Mouse (Mus musculus): ENCODE measurements at regions not wholly inside any gene's neighbourhood (a gene's known extent, or its start where the extent isn't known, plus 50 kb on each side); places are given as distances from the start of the nearest gene placed in this dataset.

DNA sequence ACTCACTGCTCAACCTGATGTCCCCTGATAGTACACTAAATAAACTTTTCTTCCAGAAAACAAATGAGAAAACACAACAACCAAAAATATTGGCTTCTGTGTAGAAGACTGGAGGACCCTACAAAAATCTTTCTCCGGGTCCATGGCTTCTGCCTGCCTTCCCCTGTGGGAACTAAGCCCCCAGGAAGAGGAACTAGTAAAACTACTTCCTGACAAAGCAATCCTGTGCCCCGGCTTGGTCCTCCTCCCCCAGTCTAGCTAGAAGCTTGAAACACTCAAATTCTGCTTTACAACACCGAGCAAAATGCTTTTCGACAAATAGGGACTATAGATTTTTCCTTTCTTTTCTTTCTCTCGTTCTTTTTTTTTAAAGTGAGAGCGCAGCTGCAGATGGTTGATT, 51.3 kb upstream of the Mki67 start:
- DNase-seq = no peak

- no peak for DNase-seq
These were observed 51.9 kb upstream of the Mki67 start for GRCm38 (mm10) chr7:135768064-135768463.

GRCm38 (mm10) chr7:135768592-135768991, 52.4 kb upstream of the Mki67 start:
- DNase-seq = peak; percentile 76 to 77

- no peak for DNase-seq
These were observed 53.0 kb upstream of the Mki67 start for GRCm38 (mm10) chr7:135769082-135769673.

GRCm38 (mm10) chr7:135770051-135770450, 53.9 kb upstream of the Mki67 start:
- no peak for DNase-seq

DNA sequence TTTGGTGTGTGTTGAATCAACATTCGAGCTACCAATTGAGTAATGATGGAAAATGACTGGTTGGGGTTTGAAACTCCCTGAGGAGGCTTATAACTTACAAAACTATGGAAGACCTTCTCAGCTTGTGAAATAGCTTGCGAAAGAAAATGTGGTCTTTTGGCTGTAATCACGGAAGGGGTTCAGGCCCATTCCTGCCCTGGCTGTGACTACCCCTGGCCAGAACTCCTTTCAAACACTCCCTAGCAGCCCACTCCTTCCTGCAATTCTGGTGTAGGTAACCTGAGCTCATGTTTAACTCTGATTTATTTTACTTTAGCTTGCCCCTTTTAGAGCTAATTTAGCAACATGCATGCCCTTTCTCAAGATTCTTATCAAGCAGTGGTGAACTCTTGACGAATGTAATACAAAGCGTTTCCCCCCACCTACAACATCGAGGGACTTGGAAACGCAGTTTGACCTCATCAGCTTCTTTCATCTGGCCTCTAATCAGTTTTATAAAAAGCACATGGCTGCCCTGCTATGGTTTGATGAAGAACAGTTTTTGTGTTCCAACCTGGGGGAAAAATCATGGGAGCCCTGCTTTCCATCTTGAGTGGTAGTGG, 59.8 kb upstream of the Mki67 start:
- no peak for DNase-seq

GRCm38 (mm10) chr7:135790167-135790566, 74.0 kb upstream of the Mki67 start:
- no peak for DNase-seq

DNA sequence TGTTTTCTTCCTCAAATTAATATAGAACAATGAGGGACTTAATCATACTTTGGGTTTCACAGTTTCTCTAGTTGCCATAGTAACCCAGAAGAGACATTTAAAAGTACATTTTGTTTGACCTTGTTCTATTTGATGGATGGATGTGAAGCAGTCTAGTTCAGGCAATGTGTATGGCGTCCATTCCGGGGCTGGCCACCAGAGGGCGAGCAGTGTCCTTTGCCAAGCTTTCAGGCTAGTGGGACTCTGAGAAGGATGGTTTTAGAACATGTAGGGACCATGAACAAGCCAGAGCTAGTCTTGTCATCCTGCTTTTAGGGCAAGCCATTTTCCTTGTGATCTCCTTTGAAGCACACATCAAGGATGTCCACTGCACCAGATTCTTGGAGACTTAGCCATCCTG, 74.8 kb upstream of the Mki67 start:
- DNase-seq = peak; percentile 50

GRCm38 (mm10) chr7:135791953-135792690, 76.0 kb upstream of the Mki67 start:
- DNase-seq = no peak

- peak in 1 of 2 experiments; percentile 14 for DNase-seq
These were observed 76.8 kb upstream of the Mki67 start for GRCm38 (mm10) chr7:135792918-135793317.

DNA sequence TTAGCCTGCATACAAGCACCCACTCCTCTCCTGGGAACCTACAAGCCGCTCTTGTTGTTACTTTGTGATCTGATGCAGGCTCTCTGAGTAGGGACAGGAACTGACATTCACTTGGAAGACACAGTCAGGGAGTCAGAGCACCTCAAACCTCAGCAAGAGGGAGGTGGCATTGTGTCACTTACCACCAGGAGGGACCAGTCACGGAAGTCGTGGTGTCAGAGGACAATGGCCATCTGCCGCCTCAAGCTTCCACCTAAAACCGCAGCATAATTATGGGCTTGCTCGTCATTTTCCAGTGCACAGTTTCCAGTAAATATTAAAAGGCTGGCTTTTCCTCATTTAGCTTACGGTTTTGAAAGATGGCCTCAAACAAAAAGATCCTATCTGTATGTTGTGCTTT, 78.1 kb upstream of the Mki67 start:
- no peak for DNase-seq

DNA sequence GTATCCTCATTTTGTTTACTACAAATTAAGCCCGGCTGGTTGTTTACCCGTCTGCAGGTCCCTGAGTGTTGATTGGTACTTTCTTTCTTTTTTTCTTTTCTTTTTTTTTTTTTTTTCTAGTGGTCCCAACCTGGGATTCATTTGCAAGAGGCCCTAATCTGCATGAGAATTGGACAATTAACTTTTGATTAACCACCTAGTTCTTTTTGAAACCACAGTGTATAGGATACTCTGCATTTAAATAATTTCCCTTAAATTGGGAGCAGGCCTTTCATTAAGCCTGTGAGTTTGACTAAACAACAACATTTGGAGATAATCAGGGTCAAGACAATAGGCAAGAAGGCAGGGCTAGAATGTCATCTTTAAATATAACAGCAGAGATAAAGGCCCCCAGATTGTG, 78.5 kb upstream of the Mki67 start:
- no peak for DNase-seq

DNA sequence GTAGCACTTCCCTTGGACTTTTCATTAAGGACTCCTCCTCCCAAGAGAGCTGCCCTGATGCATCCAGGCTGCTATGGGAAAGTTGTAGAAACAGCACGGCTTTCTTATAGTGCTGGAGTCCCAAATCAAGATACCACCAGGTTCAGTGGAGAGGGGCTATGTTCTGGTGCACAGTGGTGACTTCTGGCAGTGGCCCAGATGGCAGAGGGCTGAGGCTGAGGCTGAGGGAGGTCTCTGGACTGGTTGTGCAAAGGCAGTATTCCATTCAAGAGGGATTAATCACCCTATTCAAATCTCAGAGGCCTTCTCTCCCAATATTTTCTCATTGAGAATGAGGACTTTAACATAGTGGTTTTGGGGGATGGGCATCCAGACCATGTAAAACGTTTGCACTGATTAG, 82.3 kb upstream of the Mki67 start:
- no peak for DNase-seq

DNA sequence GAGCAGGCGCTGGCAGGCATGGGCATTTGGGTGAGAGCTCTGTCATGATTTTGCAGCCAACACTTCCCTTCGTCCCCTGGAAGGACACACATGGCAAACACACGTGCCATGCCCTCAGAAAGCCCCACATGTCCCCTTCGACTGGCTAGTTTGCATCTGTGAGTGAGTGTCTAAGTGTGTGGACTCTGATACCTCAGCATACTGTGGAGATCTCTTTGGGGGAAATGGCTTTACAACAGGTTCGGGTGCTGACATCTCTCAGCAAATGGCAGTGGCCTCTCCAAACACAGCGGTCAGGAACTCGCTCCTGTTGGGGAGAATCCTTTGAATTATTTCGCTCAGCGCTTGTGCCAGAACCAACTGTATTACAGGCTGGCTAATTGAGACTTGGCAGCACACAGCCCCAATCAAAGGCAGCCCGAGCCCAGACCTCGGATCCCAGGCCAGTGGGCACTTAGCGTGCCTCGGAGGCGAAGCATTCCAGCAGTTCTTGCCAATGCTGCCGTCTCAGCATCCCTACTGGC, 86.5 kb upstream of the Mki67 start:
- no peak for DNase-seq

- no peak for DNase-seq
These were observed 88.6 kb upstream of the Mki67 start for GRCm38 (mm10) chr7:135804730-135805129.

DNA sequence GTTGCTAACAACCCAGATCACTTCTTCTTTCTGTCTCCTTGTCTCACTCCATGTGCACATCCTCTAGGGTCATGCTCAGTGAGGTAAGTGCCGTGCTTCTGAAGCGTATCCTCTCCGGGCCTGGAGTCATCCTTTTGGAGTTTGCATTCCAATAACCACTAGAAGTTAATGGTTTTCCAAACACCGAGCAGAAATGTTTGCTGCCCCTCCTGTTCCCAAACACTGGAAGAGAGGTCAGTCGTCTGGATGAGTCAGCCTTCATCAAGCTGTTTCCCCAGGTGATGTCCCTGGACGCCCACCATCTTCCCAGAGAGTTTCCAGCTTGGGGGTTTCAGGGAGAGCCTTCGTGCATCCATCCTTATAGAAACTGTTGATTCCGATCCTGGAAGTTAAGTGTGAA, 90.0 kb upstream of the Mki67 start:
- DNase-seq = no peak

DNA sequence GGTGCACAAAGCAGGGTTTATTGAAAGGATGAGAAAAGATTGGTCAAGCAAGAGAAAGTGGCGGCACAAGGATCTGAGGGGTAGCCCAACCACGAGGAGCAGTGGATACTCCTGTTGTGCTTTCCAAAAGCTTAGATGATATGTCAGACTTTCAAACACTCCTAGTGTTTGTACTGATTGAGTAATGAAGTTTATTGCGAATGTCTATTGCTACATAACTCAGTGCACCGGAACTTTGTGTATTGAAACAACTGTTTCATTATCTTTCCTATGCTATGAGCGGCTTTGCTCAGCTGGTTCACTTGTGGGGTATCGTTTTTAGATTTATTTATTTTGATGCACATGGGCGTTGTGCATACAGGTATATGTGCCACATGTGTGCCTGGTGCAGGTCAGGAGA, 90.5 kb upstream of the Mki67 start:
- no peak for DNase-seq

GRCm38 (mm10) chr7:135809167-135809566, 93.0 kb upstream of the Mki67 start:
- no peak for DNase-seq

GRCm38 (mm10) chr7:135809751-135810379, 93.7 kb upstream of the Mki67 start:
- no peak for DNase-seq

DNA sequence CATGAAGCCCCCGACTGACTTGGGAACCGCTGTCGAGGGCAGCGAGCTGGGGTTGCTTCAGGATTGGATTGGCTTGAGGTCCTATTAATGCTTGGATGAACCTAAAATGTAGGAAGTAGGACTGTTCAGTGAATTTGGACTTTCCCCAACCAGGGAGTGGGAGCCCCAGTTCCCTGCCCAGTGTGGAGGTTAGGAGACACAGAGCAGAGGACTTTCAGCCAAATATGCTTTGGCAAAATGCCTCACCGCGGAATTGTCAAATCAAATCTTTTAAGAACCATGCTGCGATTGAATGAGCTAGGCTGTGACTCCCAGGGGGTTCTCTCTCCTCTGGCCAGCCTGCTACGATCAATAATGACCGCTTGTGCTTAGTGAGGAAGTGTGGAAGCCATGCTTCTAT, 94.8 kb upstream of the Mki67 start:
- DNase-seq = no peak

DNA sequence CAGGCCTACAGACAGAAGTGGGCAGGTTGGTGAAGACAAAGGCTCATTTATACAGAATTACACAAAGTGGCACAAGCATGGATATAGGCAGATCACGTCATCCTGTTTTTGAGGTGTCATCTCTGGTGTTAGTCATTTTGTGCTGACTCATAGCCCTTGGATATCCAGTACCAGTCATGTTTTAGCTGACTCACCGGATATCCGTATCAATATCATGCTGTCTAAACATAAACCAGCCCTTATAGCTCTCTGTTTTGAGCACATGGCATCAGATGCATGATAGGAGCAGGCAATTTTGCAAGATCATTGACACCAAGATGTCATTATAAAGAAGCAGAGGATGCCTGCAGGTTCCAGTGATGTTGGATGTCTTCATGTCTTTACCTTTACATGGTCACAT, 97.5 kb upstream of the Mki67 start:
- no peak for DNase-seq

GRCm38 (mm10) chr7:135816191-135816590, 100.0 kb upstream of the Mki67 start:
- DNase-seq = no peak

GRCm38 (mm10) chr7:135817868-135818267, 101.7 kb upstream of the Mki67 start:
- no peak for DNase-seq

GRCm38 (mm10) chr7:135818298-135818697, 102.1 kb upstream of the Mki67 start:
- no peak for DNase-seq

Data from cerebellum, adult 18-20 months (tissue).